Mouse (Mus musculus) gonadal fat pad, adult 2 months (tissue): ENCODE measurements around the gene Ociad1. TPM values are rescaled to one million over a fixed set of nuclear protein-coding genes. Genes with fewer than 3 reads are reported as not detected.
"Not testable (repeated sequence)": the region's sequence is repeated elsewhere in the genome, so short reads cannot be mapped to it uniquely, and the experiment has no call there.

ENCODE experiments used
- DNase-seq: peaks from one replicate; pipeline ENCODE4 v3.0.0-alpha.2; 2012; ENCODE audit warnings: low read depth
- polyA plus RNA-seq: library from polyadenylated mRNA; depleted of rRNA; stranded (reverse); fragments of >200 nt; gene quantifications from 2 replicates; pipeline ENCODE4 v1.2.3, GENCODE M21; 2012

Gene Ociad1
- polyA plus RNA-seq, 1 experiment = 77.9 TPM

- DNase-seq = no peak
These were observed 7.1 kb upstream of the Ociad1 start for GRCm38 (mm10) chr5:73285470-73285978.

GRCm38 (mm10) chr5:73286603-73287002 is 6.0 kb upstream of the Ociad1 start:
- DNase-seq = no peak

GRCm38 (mm10) chr5:73289900-73290299 is 2.7 kb upstream of the Ociad1 start:
- DNase-seq = no peak

- DNase-seq = no peak
These were observed 859 bp downstream of the Ociad1 start for GRCm38 (mm10) chr5:73293458-73293827.

GRCm38 (mm10) chr5:73295016-73295415 is 2.4 kb downstream of the Ociad1 start:
- no peak for DNase-seq

DNA sequence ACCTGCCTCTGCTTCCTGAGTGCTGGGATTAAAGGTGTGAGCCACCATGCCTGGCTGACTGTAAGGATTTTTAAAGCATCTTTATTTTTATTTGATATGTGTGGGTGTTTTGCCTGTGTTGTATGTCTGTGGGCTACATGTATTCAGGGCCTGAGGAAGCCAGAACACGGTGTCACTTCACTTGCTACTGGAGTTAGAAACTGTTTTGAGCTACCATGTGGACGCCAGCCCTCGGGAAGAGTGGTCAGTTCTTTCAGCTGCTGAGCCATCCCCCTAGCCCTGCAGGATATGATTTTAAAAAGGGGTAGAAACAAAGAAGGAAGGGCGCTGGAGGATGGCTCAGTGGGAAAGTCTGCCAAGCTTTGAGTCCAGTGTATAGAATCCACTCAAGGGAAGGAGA is 3.3 kb downstream of the Ociad1 start:
- DNase-seq = no peak

DNA sequence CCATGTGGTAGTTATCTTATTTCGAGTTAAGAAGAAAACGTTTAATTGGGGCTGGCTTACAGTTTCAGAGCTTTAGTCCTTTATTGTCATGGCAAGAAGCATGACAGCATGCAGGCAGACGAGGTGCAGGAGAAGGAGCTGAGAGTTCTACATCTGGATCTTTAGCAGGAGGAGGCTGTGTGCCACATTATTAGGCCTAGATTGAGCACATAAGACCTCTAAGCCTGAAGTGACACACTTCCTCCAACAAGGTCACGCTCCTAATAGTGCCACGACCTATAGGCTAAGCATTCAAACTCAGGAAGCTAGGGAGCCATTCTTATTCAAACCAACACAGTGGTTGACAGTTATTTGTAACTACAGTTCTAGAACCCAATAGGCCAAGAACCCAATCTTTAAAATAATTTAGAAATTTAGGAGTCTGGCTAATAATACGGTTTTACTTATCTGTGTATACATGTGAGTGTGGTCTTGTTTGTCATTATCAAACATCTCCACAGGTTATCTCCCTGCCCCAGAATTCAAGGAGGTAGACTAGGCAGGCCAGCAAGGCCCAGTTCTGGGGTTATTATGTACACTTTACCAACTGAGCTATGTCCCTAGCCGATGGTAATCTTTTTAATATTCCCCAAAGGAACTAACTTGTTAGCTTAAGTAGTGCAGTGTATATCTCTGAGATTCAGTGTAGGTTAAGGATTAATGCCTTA is 9.2 kb downstream of the Ociad1 start:
- DNase-seq = no peak

DNA sequence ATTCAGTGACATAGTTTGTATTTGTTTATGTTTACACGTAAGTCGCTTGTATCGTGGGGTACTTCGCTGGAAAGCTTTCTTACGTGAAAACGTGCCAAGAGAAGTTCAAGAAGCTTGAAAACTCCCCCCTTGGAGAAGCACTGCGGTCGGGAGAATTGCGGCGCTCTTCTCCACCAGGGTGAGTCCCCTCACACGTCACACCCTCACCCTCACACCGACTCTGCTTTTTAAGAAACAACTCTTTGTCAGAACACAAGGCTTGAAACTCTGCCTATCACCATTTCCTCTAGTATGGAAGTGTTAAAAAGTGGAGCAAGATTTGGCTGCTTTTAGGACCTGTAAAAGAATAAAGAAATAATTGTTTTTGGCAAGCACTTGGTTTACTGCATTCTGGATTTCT is 11.9 kb downstream of the Ociad1 start:
- no peak for DNase-seq

DNA sequence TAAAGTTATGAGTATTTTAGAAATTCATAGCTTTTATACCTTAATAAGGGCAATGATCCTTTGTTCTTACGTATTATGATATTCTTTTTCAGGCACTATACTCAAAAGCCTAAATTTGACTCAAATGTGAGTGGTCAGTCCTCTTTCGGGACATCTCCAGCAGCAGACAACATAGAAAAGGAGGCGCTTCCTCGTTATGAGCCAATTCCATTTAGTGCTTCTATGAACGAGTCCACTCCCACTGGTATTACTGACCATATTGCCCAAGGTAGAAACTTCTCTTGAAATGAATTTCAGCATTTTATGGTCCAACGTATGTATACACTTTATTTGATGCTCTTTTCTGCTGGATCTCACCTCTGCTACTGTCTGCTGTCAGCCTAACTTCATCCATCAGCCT is 13.9 kb downstream of the Ociad1 start:
- DNase-seq = no peak

- no peak for DNase-seq
These were observed 14.7 kb downstream of the Ociad1 start for GRCm38 (mm10) chr5:73307297-73307696.

GRCm38 (mm10) chr5:73309496-73309895 is 16.9 kb downstream of the Ociad1 start:
- no peak for DNase-seq

DNA sequence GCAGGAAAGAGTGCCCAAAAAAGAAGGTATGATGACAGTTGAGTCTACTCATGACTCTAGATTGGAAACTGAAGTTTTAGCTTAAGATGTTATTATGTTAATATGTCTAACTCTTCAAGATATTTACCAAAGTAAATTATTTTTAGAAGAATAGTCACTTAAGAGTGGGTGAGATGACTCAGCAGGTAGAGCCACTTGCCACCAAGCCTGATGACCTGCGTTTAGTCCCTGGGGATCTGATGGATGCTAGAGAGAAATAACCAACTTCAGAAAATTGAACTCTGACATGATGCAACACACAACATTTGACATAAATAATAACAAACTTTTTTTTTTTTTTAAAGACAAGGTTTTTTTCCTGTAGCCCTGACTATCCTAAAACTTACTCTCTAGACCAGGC is 17.8 kb downstream of the Ociad1 start:
- DNase-seq = no peak

DNA sequence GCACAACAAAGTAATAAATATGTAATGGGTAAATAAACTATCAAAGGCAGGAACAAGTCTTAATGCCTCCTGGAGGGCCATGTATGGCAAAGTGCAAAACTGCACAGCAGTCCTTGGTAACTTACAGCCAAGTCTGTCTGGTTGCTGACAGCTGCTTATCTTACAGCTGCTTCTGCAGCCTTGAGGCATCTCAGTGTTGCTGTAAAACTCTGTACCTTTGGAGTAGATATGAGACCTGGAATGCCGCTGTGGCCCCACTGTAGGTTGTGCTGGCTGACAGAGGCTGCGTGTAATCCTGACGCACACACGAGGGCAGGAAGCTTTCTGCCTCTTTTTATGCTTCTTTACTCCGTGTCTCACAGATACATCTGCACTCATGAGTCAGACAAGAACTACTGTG is 18.9 kb downstream of the Ociad1 start:
- no peak for DNase-seq

GRCm38 (mm10) chr5:73313591-73313990 is 21.0 kb downstream of the Ociad1 start:
- DNase-seq = no peak

GRCm38 (mm10) chr5:73314654-73315053 is 22.1 kb downstream of the Ociad1 start:
- peak; percentile 49 for DNase-seq

DNA sequence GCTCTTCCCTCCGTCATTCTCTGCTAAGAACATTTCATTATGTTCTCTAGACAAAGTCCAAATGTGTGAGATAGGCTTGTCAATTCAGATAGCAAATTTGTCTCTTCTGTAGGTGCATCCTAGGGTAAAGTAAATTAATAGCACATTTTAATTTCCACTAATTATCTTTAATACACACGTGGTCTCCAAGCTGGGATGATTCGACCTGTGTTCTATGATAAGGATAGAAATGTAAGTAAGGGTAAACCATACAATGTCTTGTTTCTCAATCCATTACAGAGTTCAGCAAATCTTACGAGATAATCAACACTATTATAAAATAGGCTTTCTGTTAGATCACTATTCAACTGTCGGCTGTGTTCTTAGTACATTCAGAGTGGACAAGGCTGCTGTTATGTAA is 26.7 kb downstream of the Ociad1 start:
- no peak for DNase-seq

- not testable (repeated sequence) for DNase-seq
These were observed 30.1 kb downstream of the Ociad1 start for GRCm38 (mm10) chr5:73322684-73323083.

- DNase-seq = no peak
These were observed 31.0 kb downstream of the Ociad1 start for GRCm38 (mm10) chr5:73323602-73324001.

- DNase-seq = no peak
These were observed 32.1 kb downstream of the Ociad1 start for GRCm38 (mm10) chr5:73324526-73325170.

- no peak for DNase-seq
These were observed 38.4 kb downstream of the Ociad1 start for GRCm38 (mm10) chr5:73331002-73331401.

DNA sequence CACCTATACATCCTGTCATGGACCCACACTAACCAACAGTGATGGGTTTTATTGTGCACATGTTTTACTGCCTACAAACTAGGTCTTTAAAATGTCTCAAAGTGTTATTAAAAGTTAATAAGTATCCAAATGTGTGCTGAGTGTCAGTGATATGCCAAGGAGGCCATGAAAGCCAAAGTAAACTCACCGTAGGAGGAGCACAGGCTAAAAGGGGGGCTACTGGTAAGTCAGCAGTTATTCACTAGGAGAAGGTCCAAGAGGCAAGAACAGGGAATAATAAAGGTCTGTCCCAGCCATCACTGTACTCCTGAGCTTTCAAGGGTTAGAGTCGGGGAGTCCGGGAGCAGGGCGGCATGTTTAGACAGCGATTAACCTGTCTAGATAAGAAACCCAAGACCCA is 43.9 kb downstream of the Ociad1 start:
- no peak for DNase-seq

DNA sequence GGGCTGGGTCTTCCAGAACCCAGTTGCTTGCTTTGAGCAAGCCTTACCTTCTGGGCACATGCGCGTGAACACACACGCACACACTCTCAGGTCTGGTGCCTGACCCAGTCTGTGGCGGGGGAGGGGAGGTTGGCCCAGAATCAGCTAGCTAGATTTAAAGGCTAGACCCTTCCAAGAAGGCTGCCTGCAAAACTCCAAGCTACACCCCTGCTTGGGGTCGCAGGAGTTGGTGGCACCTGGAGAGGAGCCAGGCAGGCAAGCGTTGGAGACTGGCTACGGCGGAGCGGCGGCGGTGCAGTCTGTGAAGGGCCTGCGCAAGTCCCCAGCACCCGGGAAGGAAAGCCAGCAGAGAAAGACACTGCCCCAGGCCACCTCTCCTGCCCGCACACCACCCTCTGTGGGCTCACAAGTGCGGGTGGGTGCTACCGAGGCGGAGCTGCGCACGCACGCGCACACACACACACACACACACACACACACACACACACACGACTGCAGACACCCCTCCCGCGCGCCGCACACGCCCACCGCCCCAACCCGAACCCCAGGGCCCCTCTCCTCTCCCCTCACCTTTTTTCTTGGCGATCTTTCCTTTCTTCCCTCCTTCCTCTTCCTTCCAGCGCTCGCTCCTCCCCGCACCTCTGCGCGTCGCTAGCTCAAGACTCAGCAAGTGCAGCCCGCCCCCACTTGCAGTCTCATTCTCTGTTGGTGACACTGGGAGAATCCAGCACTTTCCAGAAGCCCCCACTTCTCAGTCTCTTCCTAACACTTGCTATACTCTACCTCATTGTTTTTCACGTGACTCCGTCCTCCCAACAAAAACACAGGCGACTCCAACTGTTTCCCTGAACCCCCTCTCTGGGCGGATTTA is 45.6 kb downstream of the Ociad1 start:
- no peak for DNase-seq

DNA sequence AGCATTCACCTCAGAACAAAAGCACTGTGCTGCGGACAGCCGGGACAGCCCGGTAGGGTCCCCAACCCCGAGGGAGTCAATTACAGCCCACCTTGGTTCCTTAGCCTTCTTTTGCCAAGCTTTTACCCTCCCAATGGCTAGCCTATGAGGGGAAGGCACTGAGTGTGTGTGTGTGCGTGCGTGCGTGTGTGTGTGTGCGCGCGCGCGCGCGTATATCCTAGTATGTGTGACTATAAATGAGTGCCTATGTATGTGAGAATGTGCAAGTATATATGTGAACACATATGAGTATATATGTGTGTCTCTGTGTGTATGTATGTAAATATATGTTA is 46.2 kb downstream of the Ociad1 start:
- DNase-seq = no peak
